20 mouse cellular contexts compared by ENCODE assay signal in genomic region chr19:4122411-4123370, GRCm38 (mm10). TPM values are rescaled to one million over a fixed set of nuclear protein-coding genes. Genes with fewer than 3 reads are reported as not detected.
DNase-seq lines count a peak whose midpoint lies in the region; ATAC-seq and TF ChIP-seq lines count a peak whose summit lies in the region.
"Had no signal": no experiment of that assay in that cellular context is flagged by ENCODE, and none has a peak within 500 bp of the region (broad histone marks: within the 10 kb centered on the region; RNA-seq: fewer than 3 reads in every experiment).

No protein-coding gene starts in this region.

- no peak for ATAC-seq in midbrain, embryonic 11.5 days (ENCODE audit: low FRiP score)
- ATAC-seq in midbrain, postnatal 0 days (ENCODE audit: low FRiP score): no peak
- ATAC-seq in liver, embryonic 14.5 days (ENCODE audit: insufficient read depth): no peak
- no peak for ATAC-seq in megakaryocyte progenitor cell, adult 5-6 weeks (replicated peaks; ENCODE audit: poor library complexity)
- ATAC-seq in hindbrain, embryonic 11.5 days (ENCODE audit: low FRiP score): no peak

- TF ChIP-seq CTCF in midbrain, postnatal 0 days (IDR thresholded peaks at IDR 0.05): no peak
- peak; percentile 30; the same call in 1 of the 2 replicates for TF ChIP-seq CTCF in liver, embryonic 14.5 days (IDR thresholded peaks at IDR 0.05; ENCODE audit: low read depth)

- TF ChIP-seq EP300 in liver, embryonic 14.5 days (IDR thresholded peaks at IDR 0.05; ENCODE audit: low read depth): no peak

- peaks cover 16% of the 10 kb centered on the region for H3K4me1 ChIP-seq in midbrain, embryonic 11.5 days (ENCODE audit: control insufficient read depth, insufficient read depth, low read length)
- peaks cover 20% of the 10 kb centered on the region for H3K4me1 ChIP-seq in midbrain, postnatal 0 days (ENCODE audit: insufficient read depth, low read length)
- H3K4me1 ChIP-seq in liver, embryonic 14.5 days (replicated peaks; ENCODE audit: control insufficient read depth in 2 of 2, insufficient read depth in 2 of 2, low read length in 1 of 2): peaks cover 49 to 53% of the 10 kb centered on the region in 2 experiments
- H3K4me1 ChIP-seq in hindbrain, embryonic 11.5 days (replicated peaks; ENCODE audit: control insufficient read depth, insufficient read depth, low read length): peaks cover 7% of the 10 kb centered on the region; the same call in 1 of the 2 replicates

- peak; percentile 66 for DNase-seq in midbrain, embryonic 11.5 days (ENCODE audit: low spot score, missing footprints)
- no peak for DNase-seq in midbrain, postnatal 0 days (ENCODE audit: low spot score)
- peak; percentile 46 for DNase-seq in NIH3T3 (ENCODE audit: low read depth)
- DNase-seq in liver, embryonic 14.5 days (ENCODE audit: low read depth in 3 of 3, low spot score in 3 of 3): peak in 2 of 3 experiments; percentile 51 to 59
- DNase-seq in right cerebral cortex, adult 2 months (ENCODE audit: low spot score in 2 of 2): no peak
- no peak for DNase-seq in hindbrain, embryonic 11.5 days (ENCODE audit: low spot score)
- DNase-seq: adrenal gland, postnatal 36 days; kidney, postnatal 25 days; left cerebral cortex, postnatal 4 days; lung, embryonic 14.5 days; spleen, adult 18-20 months had no signal

- H3K4me2 ChIP-seq in midbrain, embryonic 11.5 days: no peak overlapping the region
- H3K4me2 ChIP-seq in midbrain, postnatal 0 days (ENCODE audit: low read depth, low read length, poor library complexity, severe bottlenecking): no peak overlapping the region
- peak overlapping the region; percentile 26 for H3K4me2 ChIP-seq in liver, embryonic 14.5 days (ENCODE audit: low read depth)
- H3K4me2 ChIP-seq in hindbrain, embryonic 11.5 days (replicated peaks; ENCODE audit: low read depth, low read length): no peak overlapping the region
- H3K4me2 ChIP-seq: forebrain, embryonic 12.5 days; midbrain, embryonic 12.5 days; neural tube, embryonic 12.5 days had no signal

- H3K9me3 ChIP-seq in midbrain, embryonic 11.5 days (ENCODE audit: control insufficient read depth, low read length): no peaks in the 10 kb centered on the region
- no peaks in the 10 kb centered on the region for H3K9me3 ChIP-seq in midbrain, postnatal 0 days (ENCODE audit: low read length)
- no peaks in the 10 kb centered on the region for H3K9me3 ChIP-seq in liver, embryonic 14.5 days (ENCODE audit: control insufficient read depth, low read length)
- no peaks in the 10 kb centered on the region for H3K9me3 ChIP-seq in hindbrain, embryonic 11.5 days (ENCODE audit: control insufficient read depth, low read length)
- H3K9me3 ChIP-seq: embryonic facial prominence, embryonic 13.5 days; forebrain, embryonic 12.5 days; G1E; midbrain, embryonic 12.5 days; neural tube, embryonic 12.5 days had no signal

- no peak overlapping the region for H3K4me3 ChIP-seq in midbrain, embryonic 11.5 days (ENCODE audit: low read depth, low read length)
- no peak overlapping the region for H3K4me3 ChIP-seq in midbrain, postnatal 0 days (ENCODE audit: low read depth, low read length)
- H3K4me3 ChIP-seq in liver, embryonic 14.5 days (ENCODE audit: insufficient read depth in 1 of 2, low read depth in 2 of 2, low read length in 2 of 2): no peak overlapping the region
- H3K4me3 ChIP-seq in hindbrain, embryonic 11.5 days (ENCODE audit: low read depth, low read length): no peak overlapping the region
- H3K4me3 ChIP-seq: forebrain, embryonic 12.5 days; midbrain, embryonic 12.5 days; neural tube, embryonic 12.5 days had no signal

- H3K9ac ChIP-seq in midbrain, embryonic 11.5 days (ENCODE audit: low read length): no peak overlapping the region
- H3K9ac ChIP-seq in midbrain, postnatal 0 days (replicated peaks; ENCODE audit: low read length, poor library complexity, severe bottlenecking): no peak overlapping the region
- H3K9ac ChIP-seq in liver, embryonic 14.5 days (replicated peaks): peak overlapping the region; percentile 43; the same call in 1 of the 2 replicates
- H3K9ac ChIP-seq in hindbrain, embryonic 11.5 days (ENCODE audit: low read depth, low read length): no peak overlapping the region
- H3K9ac ChIP-seq: embryonic facial prominence, embryonic 13.5 days; forebrain, embryonic 12.5 days; lung, embryonic 14.5 days; midbrain, embryonic 12.5 days; neural tube, embryonic 12.5 days had no signal

- WGBS in midbrain, embryonic 11.5 days: 86% methylated on average over 7 of the region's 7 CpGs
- WGBS in midbrain, postnatal 0 days: 84% methylated on average over 7 of the region's 7 CpGs
- 22% methylated on average over 7 of the region's 7 CpGs for WGBS in liver, embryonic 14.5 days (ENCODE audit: insufficient replicate concordance)
- WGBS in hindbrain, embryonic 11.5 days: 81% methylated on average over 7 of the region's 7 CpGs

- H3K27ac ChIP-seq in midbrain, embryonic 11.5 days (ENCODE audit: low read depth, low read length): no peak overlapping the region
- no peak overlapping the region for H3K27ac ChIP-seq in midbrain, postnatal 0 days (ENCODE audit: low read depth, low read length)
- peak overlapping the region; percentile 73 for H3K27ac ChIP-seq in liver, embryonic 14.5 days
- H3K27ac ChIP-seq in hindbrain, embryonic 11.5 days (ENCODE audit: low read depth, low read length): no peak overlapping the region
- H3K27ac ChIP-seq: embryonic facial prominence, embryonic 13.5 days; forebrain, embryonic 12.5 days; midbrain, embryonic 12.5 days; neural tube, embryonic 12.5 days had no signal

- no peaks in the 10 kb centered on the region for H3K36me3 ChIP-seq in midbrain, embryonic 11.5 days (ENCODE audit: control insufficient read depth, insufficient read depth, low read length)
- peaks cover 3% of the 10 kb centered on the region; the same call in 1 of the 2 replicates for H3K36me3 ChIP-seq in midbrain, postnatal 0 days (ENCODE audit: insufficient read depth, low read length)
- H3K36me3 ChIP-seq in liver, embryonic 14.5 days (replicated peaks; ENCODE audit: control insufficient read depth, insufficient read depth, low read depth): no peaks in the 10 kb centered on the region
- H3K36me3 ChIP-seq in hindbrain, embryonic 11.5 days (ENCODE audit: control insufficient read depth, insufficient read depth, low read length): no peaks in the 10 kb centered on the region

- no peaks in the 10 kb centered on the region for H3K27me3 ChIP-seq in midbrain, embryonic 11.5 days (ENCODE audit: control insufficient read depth, insufficient read depth, low read length)
- no peaks in the 10 kb centered on the region for H3K27me3 ChIP-seq in midbrain, postnatal 0 days (ENCODE audit: insufficient read depth, low read length)
- H3K27me3 ChIP-seq in liver, embryonic 14.5 days (ENCODE audit: control insufficient read depth, insufficient read depth, low read length): no peaks in the 10 kb centered on the region
- no peaks in the 10 kb centered on the region for H3K27me3 ChIP-seq in hindbrain, embryonic 11.5 days (ENCODE audit: control insufficient read depth, insufficient read depth, low read length)
- H3K27me3 ChIP-seq: embryonic facial prominence, embryonic 13.5 days; neural tube, embryonic 12.5 days had no signal

RNA-seq across cellular contexts. Expression of gene Aip, which starts 3.0 kb away (rescaled TPM):
- polyA plus RNA-seq in midbrain, embryonic 11.5 days (2014; fragmentation: Nextera tagmentation; extraction: Ambion mirVana): 54.9 and 58.9 TPM in 2 replicates
- 29.8 and 49.9 TPM in 2 replicates for total RNA-seq in midbrain, postnatal 0 days (2014; rRNA removed)
- polyA plus RNA-seq in midbrain, postnatal 0 days (2015; fragmentation: Nextera tagmentation; extraction: Ambion mirVana): 87.7 and 97.6 TPM in 2 replicates
- polyA plus RNA-seq in liver, embryonic 14.5 days (2012; rRNA removed): 28.8 and 33.2 TPM in 2 replicates
- polyA plus RNA-seq in liver, embryonic 14.5 days (2014; fragmentation: Nextera tagmentation; extraction: Ambion mirVana): 29.4 TPM in 2 replicates
- total RNA-seq in megakaryocyte progenitor cell, adult 5-6 weeks (2015): 61.9 and 66.4 TPM in 2 replicates
- 24.4 and 31.1 TPM in 2 replicates for total RNA-seq in megakaryocyte progenitor cell, adult 5-6 weeks (2017)
- 65.7 and 67.4 TPM in 2 replicates for polyA plus RNA-seq in hindbrain, embryonic 11.5 days (2014; fragmentation: Nextera tagmentation; extraction: Ambion mirVana)

RNA-seq across cellular contexts. Expression of gene Gpr152, which starts 16.9 kb away (rescaled TPM):
- polyA plus RNA-seq in midbrain, embryonic 11.5 days (2014; fragmentation: Nextera tagmentation; extraction: Ambion mirVana): not detected in 2 replicates
- 0.16 TPM in 1 of 2 replicates, not detected in the other for total RNA-seq in midbrain, postnatal 0 days (2014; rRNA removed)
- not detected in 2 replicates for polyA plus RNA-seq in midbrain, postnatal 0 days (2015; fragmentation: Nextera tagmentation; extraction: Ambion mirVana)
- polyA plus RNA-seq in liver, embryonic 14.5 days (2012; rRNA removed): not detected in 2 replicates
- not detected in 2 replicates for polyA plus RNA-seq in liver, embryonic 14.5 days (2014; fragmentation: Nextera tagmentation; extraction: Ambion mirVana)
- total RNA-seq in megakaryocyte progenitor cell, adult 5-6 weeks (2015): not detected in 2 replicates
- total RNA-seq in megakaryocyte progenitor cell, adult 5-6 weeks (2017): 0.10 TPM in 1 of 2 replicates, not detected in the other
- polyA plus RNA-seq in hindbrain, embryonic 11.5 days (2014; fragmentation: Nextera tagmentation; extraction: Ambion mirVana): not detected in 2 replicates
- total RNA-seq: heart, postnatal 25 days; layer of hippocampus, postnatal 14 days; left cerebral cortex, postnatal 4 days had no signal
- polyA plus RNA-seq: embryonic facial prominence, embryonic 13.5 days; forebrain, embryonic 12.5 days; G1E; intestine, embryonic 14.5 days; lung, embryonic 14.5 days; midbrain, embryonic 12.5 days; neural tube, embryonic 12.5 days had no signal

RNA-seq across cellular contexts. Expression of gene Cabp4, which starts 21.1 kb away (rescaled TPM):
- 0.11 TPM in 1 of 2 replicates, not detected in the other for polyA plus RNA-seq in midbrain, embryonic 11.5 days (2014; fragmentation: Nextera tagmentation; extraction: Ambion mirVana)
- not detected in 2 replicates for total RNA-seq in midbrain, postnatal 0 days (2014; rRNA removed)
- polyA plus RNA-seq in midbrain, postnatal 0 days (2015; fragmentation: Nextera tagmentation; extraction: Ambion mirVana): 0.20 and 0.36 TPM in 2 replicates
- polyA plus RNA-seq in liver, embryonic 14.5 days (2012; rRNA removed): 0.03 and 0.15 TPM in 2 replicates
- not detected in 2 replicates for polyA plus RNA-seq in liver, embryonic 14.5 days (2014; fragmentation: Nextera tagmentation; extraction: Ambion mirVana)
- total RNA-seq in megakaryocyte progenitor cell, adult 5-6 weeks (2015): not detected in 2 replicates
- not detected in 2 replicates for total RNA-seq in megakaryocyte progenitor cell, adult 5-6 weeks (2017)
- not detected in 2 replicates for polyA plus RNA-seq in hindbrain, embryonic 11.5 days (2014; fragmentation: Nextera tagmentation; extraction: Ambion mirVana)
- total RNA-seq: layer of hippocampus, postnatal 14 days; left cerebral cortex, postnatal 4 days had no signal
- polyA plus RNA-seq: embryonic facial prominence, embryonic 13.5 days; intestine, embryonic 14.5 days had no signal

RNA-seq across cellular contexts. Expression of gene Pitpnm1, which starts 22.9 kb away (rescaled TPM):
- polyA plus RNA-seq in midbrain, embryonic 11.5 days (2014; fragmentation: Nextera tagmentation; extraction: Ambion mirVana): 11.2 and 11.3 TPM in 2 replicates
- 162 and 187 TPM in 2 replicates for total RNA-seq in midbrain, postnatal 0 days (2014; rRNA removed)
- polyA plus RNA-seq in midbrain, postnatal 0 days (2015; fragmentation: Nextera tagmentation; extraction: Ambion mirVana): 127 and 134 TPM in 2 replicates
- 6.1 and 7.1 TPM in 2 replicates for polyA plus RNA-seq in liver, embryonic 14.5 days (2012; rRNA removed)
- polyA plus RNA-seq in liver, embryonic 14.5 days (2014; fragmentation: Nextera tagmentation; extraction: Ambion mirVana): 3.4 TPM in 2 replicates
- total RNA-seq in megakaryocyte progenitor cell, adult 5-6 weeks (2015): 7.8 and 11.2 TPM in 2 replicates
- 6.8 and 17.2 TPM in 2 replicates for total RNA-seq in megakaryocyte progenitor cell, adult 5-6 weeks (2017)
- 12.2 and 15.4 TPM in 2 replicates for polyA plus RNA-seq in hindbrain, embryonic 11.5 days (2014; fragmentation: Nextera tagmentation; extraction: Ambion mirVana)

RNA-seq across cellular contexts. Expression of gene Cdk2ap2, which starts 25.7 kb away (rescaled TPM):
- 60.8 and 73.5 TPM in 2 replicates for polyA plus RNA-seq in midbrain, embryonic 11.5 days (2014; fragmentation: Nextera tagmentation; extraction: Ambion mirVana)
- total RNA-seq in midbrain, postnatal 0 days (2014; rRNA removed): 37.4 and 45.6 TPM in 2 replicates
- 60.5 and 64.2 TPM in 2 replicates for polyA plus RNA-seq in midbrain, postnatal 0 days (2015; fragmentation: Nextera tagmentation; extraction: Ambion mirVana)
- 52.5 and 64.8 TPM in 2 replicates for polyA plus RNA-seq in liver, embryonic 14.5 days (2012; rRNA removed)
- 99.9 and 101 TPM in 2 replicates for polyA plus RNA-seq in liver, embryonic 14.5 days (2014; fragmentation: Nextera tagmentation; extraction: Ambion mirVana)
- 112 and 126 TPM in 2 replicates for total RNA-seq in megakaryocyte progenitor cell, adult 5-6 weeks (2015)
- 24.2 and 44.8 TPM in 2 replicates for total RNA-seq in megakaryocyte progenitor cell, adult 5-6 weeks (2017)
- 74.4 and 84.3 TPM in 2 replicates for polyA plus RNA-seq in hindbrain, embryonic 11.5 days (2014; fragmentation: Nextera tagmentation; extraction: Ambion mirVana)

Comparison
In these comparisons a context has a peak if more than half of its experiments do, and no peak if none do; other contexts are left out.
1. DNase-seq: peak in midbrain, embryonic 11.5 days (single experiment), NIH3T3 (single experiment) and liver, embryonic 14.5 days (2 of 3); none in midbrain, postnatal 0 days (single experiment), right cerebral cortex, adult 2 months (0 of 2) and hindbrain, embryonic 11.5 days (single experiment).